Mouse (Mus musculus) stomach, postnatal 0 days (tissue): ENCODE results near the gene Jak1.

ENCODE experiments used
- CTCF ChIP-seq: IDR thresholded peaks from 2 replicates; pipeline ENCODE4 v1.5.1; 2016; ENCODE audit warnings: antibody characterized with exemption, low read depth, mild to moderate bottlenecking, moderate library complexity
- EP300 ChIP-seq: optimal IDR thresholded peaks from 2 replicates; pipeline ENCODE3; 2016; ENCODE audit warnings: antibody characterized with exemption

GRCm38 (mm10) chr4:101177796-101178195, 87.3 kb downstream of the Jak1 start:
- TF ChIP-seq CTCF (no peak), EP300 (no peak)
